Mouse (Mus musculus): ENCODE measurements at regions not wholly inside any gene's neighbourhood (a gene's known extent, or its start where the extent isn't known, plus 50 kb on each side); places are given as distances from the start of the nearest gene placed in this dataset.

DNA sequence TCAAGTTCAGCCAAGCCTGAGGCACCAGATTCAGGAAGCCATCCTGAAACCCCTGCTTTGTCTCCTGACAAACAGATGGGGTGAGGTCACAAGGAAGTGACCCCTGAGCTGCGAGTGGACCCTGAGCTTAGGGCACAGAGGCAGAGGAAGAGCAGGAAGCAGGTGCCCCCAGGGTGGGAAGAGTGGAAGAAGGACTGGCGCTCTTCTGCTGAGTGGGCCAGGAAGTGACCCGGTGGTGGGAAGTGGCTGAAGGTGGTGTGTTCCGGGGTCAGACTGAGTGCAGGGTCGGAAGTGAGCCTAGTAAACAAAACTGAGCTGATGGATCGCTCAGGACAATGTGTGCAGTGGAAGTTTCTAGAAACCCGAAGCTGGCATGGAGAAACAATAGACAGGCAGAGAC, 57.2 kb upstream of the Unc5b start:
- DNase-seq (ENCODE audit: low read depth): no peak

DNA sequence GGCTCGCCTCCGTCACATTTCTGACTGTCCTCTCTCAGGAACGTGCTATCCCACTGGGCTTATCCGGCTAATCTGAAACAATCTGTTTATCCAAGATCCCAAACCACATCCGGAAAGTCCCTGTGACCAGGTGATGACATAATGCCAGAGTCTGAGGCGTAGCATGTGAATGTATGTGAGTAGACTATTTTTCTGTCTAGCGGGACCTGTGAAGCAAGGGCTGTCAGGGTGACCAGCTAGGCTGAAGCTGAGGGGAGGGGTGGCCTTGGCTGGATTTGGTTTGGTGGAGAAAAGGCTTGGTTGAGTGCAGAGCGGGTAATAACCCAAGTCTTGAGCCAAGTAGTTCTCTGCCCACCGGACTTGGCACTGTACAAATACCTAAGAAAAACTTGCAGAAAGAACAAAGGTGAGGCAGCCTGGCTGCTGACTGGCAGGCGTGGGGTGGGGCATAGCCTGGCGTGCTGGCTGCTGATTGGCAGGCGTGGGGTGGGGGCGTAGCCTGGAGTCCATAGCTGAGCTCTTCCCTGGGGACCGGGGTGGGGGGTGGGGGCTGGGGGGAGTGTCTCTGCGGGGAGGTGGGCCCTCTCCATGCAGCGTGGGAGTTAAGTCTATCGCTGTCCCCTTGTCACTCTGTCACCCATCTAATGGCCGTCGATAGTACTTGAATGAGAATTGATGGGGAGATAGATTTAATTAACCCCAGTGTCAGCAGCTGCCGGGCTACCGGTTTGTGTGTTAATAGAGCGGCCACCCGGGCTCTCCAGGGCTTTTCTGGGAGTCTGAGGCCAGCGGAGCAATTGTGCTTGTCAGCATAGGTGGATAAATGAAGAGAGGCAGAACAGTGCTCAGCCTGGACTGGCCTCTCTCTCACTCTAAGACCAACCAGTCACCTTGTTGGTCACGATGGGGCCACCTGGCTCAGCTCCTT, 54.2 kb upstream of the Unc5b start:
- DNase-seq (ENCODE audit: low read depth): no peak

DNA sequence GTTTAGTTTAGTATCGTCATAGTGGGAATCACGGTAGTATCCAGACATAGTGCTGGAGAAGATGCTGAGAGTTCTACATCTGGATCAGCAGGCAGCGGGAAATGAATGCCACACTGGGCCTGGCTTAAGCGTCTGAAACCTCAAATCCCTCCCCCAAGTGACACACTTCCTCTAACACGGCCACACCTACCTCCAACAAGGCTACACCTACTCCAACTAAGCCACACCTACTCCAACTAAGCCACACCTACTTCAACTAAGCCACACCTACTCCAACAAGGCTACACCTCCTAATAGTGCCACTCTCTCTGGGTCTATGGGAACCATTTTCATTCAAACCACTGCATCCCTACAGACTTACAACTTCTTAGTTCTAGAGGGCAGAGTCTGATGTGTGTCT, 53.4 kb upstream of the Unc5b start:
- DNase-seq (ENCODE audit: low read depth): no peak
